Mouse (Mus musculus) heart, postnatal 0 days (tissue): ENCODE data around the gene Tshz2. TPM values are rescaled to one million over a fixed set of nuclear protein-coding genes. Genes with fewer than 3 reads are reported as not detected.

ENCODE experiments used
- ATAC-seq: fragments of 200-750 bp; cut with Nextera tagmentation; 2 replicates; pipeline ENCODE4 v1.8.0; 2017; ENCODE audit warnings: low read depth, moderate number of reproducible peaks, moderate library complexity; ENCODE audit not compliant: insufficient read depth
- DNase-seq: peaks from one replicate; pipeline ENCODE4 v3.0.0-alpha.2; 2016; ENCODE audit warnings: low spot score
- H3K27ac ChIP-seq: fragments of 300-500 bp; sonication (generic); 2 replicates; pipeline ENCODE4 v1.5.1; 2014; ENCODE audit warnings: low read depth, mild to moderate bottlenecking
- H3K27me3 ChIP-seq: fragments of 300-500 bp; sonication (generic); 2 replicates; pipeline ENCODE4 v1.6.1; 2014; ENCODE audit warnings: low read length, mixed read lengths; ENCODE audit not compliant: control insufficient read depth, insufficient read depth
- H3K36me3 ChIP-seq: fragments of 300-500 bp; sonication (generic); replicated peaks from 2 replicates; pipeline ENCODE4 v1.6.1; 2014; ENCODE audit warnings: low read length, mixed read lengths; ENCODE audit not compliant: control insufficient read depth, insufficient read depth
- H3K4me1 ChIP-seq: fragments of 300-500 bp; sonication (generic); 2 replicates; pipeline ENCODE4 v1.6.1; 2014; ENCODE audit warnings: antibody characterized with exemption; ENCODE audit not compliant: control insufficient read depth, insufficient read depth
- H3K4me2 ChIP-seq: fragments of 300-500 bp; sonication (generic); 2 replicates; pipeline ENCODE4 v1.6.1; 2014; ENCODE audit warnings: low read depth, mild to moderate bottlenecking, low read length, moderate library complexity
- H3K4me3 ChIP-seq: fragments of 300-500 bp; sonication (generic); 2 replicates; pipeline ENCODE4 v1.5.1; 2014; ENCODE audit warnings: low read depth, low read length
- H3K9ac ChIP-seq: fragments of 300-500 bp; sonication (generic); replicated peaks from 2 replicates; pipeline ENCODE4 v1.6.1; 2014; ENCODE audit warnings: low read depth, low read length, mixed read lengths
- H3K9me3 ChIP-seq: fragments of 300-500 bp; sonication (generic); replicated peaks from 2 replicates; pipeline ENCODE4 v1.6.1; 2016; ENCODE audit warnings: low read length; ENCODE audit not compliant: control insufficient read depth
- CTCF ChIP-seq: IDR thresholded peaks from 2 replicates; pipeline ENCODE4 v1.5.1; 2016; ENCODE audit warnings: antibody characterized with exemption, control low read depth, low read depth
- EP300 ChIP-seq: IDR thresholded peaks from 2 replicates; pipeline ENCODE4 v1.6.1; 2016; ENCODE audit warnings: antibody characterized with exemption, low read depth
- WGBS: fragments of 180-500 bp; shearing (Covaris S2); extraction: QIAGEN DNeasy Blood & Tissue Kit; methylation state at CpG from one replicate; pipeline ENCODE4 v1.1.7; 2014; 5-methylcytosine and 5-hydroxymethylcytosine counted together
- polyA plus RNA-seq: library from polyadenylated mRNA; unstranded; fragments of >200 nt; fragmentation: Nextera tagmentation; extraction: Ambion mirVana; gene quantifications from 2 replicates; pipeline ENCODE4 v1.2.1, GENCODE M21; 2015
- total RNA-seq: library from RNA; depleted of rRNA; stranded (reverse); fragments of >200 nt; gene quantifications from 2 replicates; pipeline ENCODE4 v1.2.3, GENCODE M21; 2014; ENCODE audit warnings: low replicate concordance

The Tshz2 gene
- total and polyA plus RNA-seq, 2 experiments from 2014 or later = 2.8 to 7.8 TPM

DNA sequence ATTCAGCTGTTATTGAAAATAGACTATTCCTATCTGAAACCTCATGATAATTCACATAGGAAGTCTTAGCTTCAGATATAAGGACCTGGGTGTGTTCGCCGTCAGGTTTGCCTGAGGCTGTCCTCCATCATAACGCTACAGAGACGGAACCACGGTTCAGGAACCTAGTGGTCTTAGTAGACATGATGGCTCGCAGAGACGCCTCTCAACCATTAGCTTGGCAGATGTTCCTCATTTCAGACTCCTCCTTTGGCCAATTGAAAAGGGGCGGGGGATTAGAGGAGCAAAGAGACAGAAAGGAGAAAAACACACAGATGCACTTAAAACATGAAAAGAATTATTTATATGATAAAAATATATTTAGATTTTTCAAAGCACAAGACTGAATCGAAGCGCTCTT, 445.2 kb downstream of the Tshz2 start:
- no peak for ATAC-seq
- H3K27ac ChIP-seq = no peak overlapping the region
- no peak overlapping the region for H3K4me2 ChIP-seq
- no peak overlapping the region for H3K4me3 ChIP-seq
- no peaks in the 10 kb centered on the region for H3K36me3 ChIP-seq
- no peak for TF ChIP-seq EP300
- no peak for TF ChIP-seq CTCF
- WGBS = 83% methylated on average over 10 of the region's 10 CpGs
- H3K4me1 ChIP-seq = no peaks in the 10 kb centered on the region
- no peaks in the 10 kb centered on the region for H3K27me3 ChIP-seq
- H3K9me3 ChIP-seq = no peaks in the 10 kb centered on the region
- no peak overlapping the region for H3K9ac ChIP-seq
- no peak for DNase-seq

DNA sequence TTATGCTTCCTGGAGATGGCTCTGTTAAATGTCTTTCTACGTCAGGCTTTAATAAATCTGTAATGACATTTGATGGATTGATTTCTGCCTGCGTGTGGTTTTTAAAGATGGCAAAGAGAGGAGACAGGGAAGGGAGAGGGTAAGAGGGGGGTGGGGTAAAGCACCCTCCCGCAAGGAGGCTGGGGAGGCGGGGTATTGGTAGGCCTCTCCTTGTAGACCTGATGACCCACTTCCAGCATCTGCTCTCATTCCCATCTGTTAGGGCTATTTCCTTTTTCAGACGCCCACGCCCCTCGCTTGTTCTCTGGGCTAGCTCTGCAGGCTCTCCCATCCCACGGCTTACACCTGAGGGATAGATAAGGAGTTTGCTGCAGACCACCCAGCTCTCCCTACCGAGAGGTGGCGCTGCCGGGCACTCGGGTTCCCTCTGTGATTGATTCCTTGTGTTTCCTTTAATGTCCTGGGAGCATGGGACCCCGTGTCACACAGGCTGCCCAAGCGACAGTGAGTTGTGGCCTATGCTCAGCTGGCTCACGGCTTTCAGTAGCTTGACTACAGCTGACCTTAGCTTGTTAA, 445.7 kb downstream of the Tshz2 start:
- H3K27ac ChIP-seq = no peak overlapping the region
- H3K27me3 ChIP-seq = no peaks in the 10 kb centered on the region
- H3K4me1 ChIP-seq = no peaks in the 10 kb centered on the region
- H3K9ac ChIP-seq = no peak overlapping the region
- peak; percentile 7; the same call in 1 of the 2 replicates for TF ChIP-seq CTCF
- TF ChIP-seq EP300 = no peak
- no peak overlapping the region for H3K4me3 ChIP-seq
- ATAC-seq = no peak
- H3K9me3 ChIP-seq = no peaks in the 10 kb centered on the region
- WGBS = 46% methylated on average over 15 of the region's 15 CpGs
- no peaks in the 10 kb centered on the region for H3K36me3 ChIP-seq
- DNase-seq = no peak
- no peak overlapping the region for H3K4me2 ChIP-seq

GRCm38 (mm10) chr2:170091563-170092443, 459.0 kb downstream of the Tshz2 start:
- WGBS = 70% methylated on average over 10 of the region's 10 CpGs
- H3K9me3 ChIP-seq = no peaks in the 10 kb centered on the region
- no peaks in the 10 kb centered on the region for H3K27me3 ChIP-seq
- H3K4me2 ChIP-seq = no peak overlapping the region
- H3K36me3 ChIP-seq = no peaks in the 10 kb centered on the region
- no peak overlapping the region for H3K27ac ChIP-seq
- H3K4me3 ChIP-seq = no peak overlapping the region
- ATAC-seq (no peak), DNase-seq (no peak)
- no peaks in the 10 kb centered on the region for H3K4me1 ChIP-seq
- TF ChIP-seq EP300 (no peak), CTCF (no peak)
- no peak overlapping the region for H3K9ac ChIP-seq

DNA sequence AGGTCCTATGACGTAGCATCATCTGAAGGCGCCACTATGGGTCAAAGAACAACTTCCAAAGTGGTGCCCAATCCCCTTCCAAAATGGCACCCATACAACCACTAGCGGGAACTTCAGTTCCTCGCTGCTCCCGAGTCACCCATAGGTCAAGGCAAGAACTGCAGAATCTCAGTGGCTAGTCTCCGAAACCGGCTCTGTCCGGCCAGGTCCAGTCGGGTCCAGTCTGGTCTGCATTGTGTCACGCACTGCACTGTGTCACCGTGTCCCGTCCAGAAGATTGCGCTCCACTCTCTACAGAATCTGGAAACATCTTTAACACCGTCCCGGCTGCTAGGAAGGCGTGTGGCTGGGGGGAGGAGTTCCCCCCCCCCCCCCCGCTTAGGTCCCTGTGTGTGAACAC, 461.4 kb downstream of the Tshz2 start:
- TF ChIP-seq EP300 (no peak), CTCF (no peak)
- WGBS = 87% methylated on average over 17 of the region's 17 CpGs
- no peak for ATAC-seq

GRCm38 (mm10) chr2:170094871-170095270, 462.1 kb downstream of the Tshz2 start:
- Histone ChIP-seq H3K27me3 (no peaks in the 10 kb centered on the region), H3K36me3 (no peaks in the 10 kb centered on the region), H3K9ac (no peak overlapping the region), H3K4me2 (no peak overlapping the region), H3K4me3 (no peak overlapping the region), H3K27ac (no peak overlapping the region), H3K9me3 (no peaks in the 10 kb centered on the region), H3K4me1 (no peaks in the 10 kb centered on the region)
- DNase-seq = no peak
- TF ChIP-seq CTCF = no peak
- TF ChIP-seq EP300 = no peak
- ATAC-seq = no peak
- WGBS = 82% methylated on average over 9 of the region's 9 CpGs

More for the DNA sequence above, 461.4 kb downstream of the Tshz2 start:
- Histone ChIP-seq H3K4me2 (no peak overlapping the region), H3K4me3 (no peak overlapping the region), H3K9me3 (no peaks in the 10 kb centered on the region), H3K27ac (no peak overlapping the region), H3K27me3 (no peaks in the 10 kb centered on the region), H3K4me1 (no peaks in the 10 kb centered on the region), H3K36me3 (no peaks in the 10 kb centered on the region), H3K9ac (no peak overlapping the region)
- DNase-seq = no peak
